Mouse (Mus musculus) C2C12 (cell line): ENCODE data around the gene Mesp2. TPM values are rescaled to one million over a fixed set of nuclear protein-coding genes. Genes with fewer than 3 reads are reported as not detected.

Experiments used
- H3K27me3 ChIP-seq: one replicate; pipeline ENCODE4 v1.6.1; 2011; ENCODE audit not compliant: control insufficient read depth, insufficient read depth, insufficient read length
- H3K36me3 ChIP-seq: one replicate; pipeline ENCODE4 v1.6.1; 2011; ENCODE audit not compliant: control insufficient read depth, insufficient read depth
- H3K4me3 ChIP-seq: one replicate; pipeline ENCODE4 v1.5.1; 2011; ENCODE audit warnings: mild to moderate bottlenecking, control low read depth; ENCODE audit not compliant: poor library complexity, insufficient read depth, severe bottlenecking
- H3K79me2 ChIP-seq: one replicate; pipeline ENCODE4 v1.6.1; 2011; ENCODE audit not compliant: control insufficient read depth, insufficient read depth
- H3K79me3 ChIP-seq: one replicate; pipeline ENCODE4 v1.6.1; 2011; ENCODE audit warnings: low read depth, control low read depth
- H3ac ChIP-seq: one replicate; pipeline ENCODE3; 2011; ENCODE audit warnings: low read depth; ENCODE audit not compliant: control insufficient read depth, insufficient read length
- CEBPB ChIP-seq: IDR thresholded peaks from one replicate; pipeline ENCODE4 v1.6.1; 2011; ENCODE audit warnings: low read depth, mild to moderate bottlenecking, control low read depth, moderate library complexity
- CTCF ChIP-seq: IDR thresholded peaks from one replicate; pipeline ENCODE4 v1.5.1; 2011; ENCODE audit not compliant: control insufficient read depth, insufficient read depth, insufficient read length
- FOSL1 ChIP-seq: IDR thresholded peaks from one replicate; pipeline ENCODE4 v1.8.0; 2011; ENCODE audit warnings: mild to moderate bottlenecking, low read length; ENCODE audit not compliant: poor library complexity, insufficient read depth, severe bottlenecking
- MAX ChIP-seq: IDR thresholded peaks from one replicate; pipeline ENCODE4 v1.6.1; 2011; ENCODE audit warnings: mild to moderate bottlenecking, control low read depth
- MYOD1 ChIP-seq: IDR thresholded peaks from one replicate; pipeline ENCODE4 v1.6.1; 2011; ENCODE audit warnings: low read depth; ENCODE audit not compliant: control insufficient read depth, insufficient read length
- MYOG ChIP-seq: IDR thresholded peaks from one replicate; pipeline ENCODE4 v1.6.1; 2011; ENCODE audit not compliant: control insufficient read depth, insufficient read length; ENCODE audit errors: extremely low read depth
- USF1 ChIP-seq: IDR thresholded peaks from one replicate; pipeline ENCODE4 v1.6.1; 2011; ENCODE audit warnings: low read depth, mild to moderate bottlenecking, control low read depth, moderate library complexity
- polyA plus RNA-seq: library from polyadenylated mRNA; unstranded; fragments of >200 nt; fragmentation: generic; extraction: Trizol; gene quantifications from one replicate; pipeline ENCODE4 v1.2.1, GENCODE M21; 2012; ENCODE audit warnings: missing spikeins

Gene Mesp2
- polyA plus RNA-seq, 1 experiment = 0.07 TPM

- no peak for TF ChIP-seq MYOG
- TF ChIP-seq CEBPB = no peak
- no peak for TF ChIP-seq FOSL1
- TF ChIP-seq USF1 = no peak
- TF ChIP-seq CTCF = no peak
- no peak for TF ChIP-seq MYOD1
- TF ChIP-seq MAX = no peak
- H3K79me2 ChIP-seq = no peaks in the 10 kb centered on the region
- H3K79me3 ChIP-seq = no peaks in the 10 kb centered on the region
- H3K36me3 ChIP-seq = no peaks in the 10 kb centered on the region
- no peaks in the 10 kb centered on the region for H3K27me3 ChIP-seq
- no peak overlapping the region for H3ac ChIP-seq
- no peak overlapping the region for H3K4me3 ChIP-seq
Measured at GRCm38 (mm10) chr7:79801391-79801790, 9.1 kb upstream of the Mesp2 start.

GRCm38 (mm10) chr7:79802037-79802436 lies 8.5 kb upstream of the Mesp2 start:
- Histone ChIP-seq H3K36me3 (no peaks in the 10 kb centered on the region), H3ac (no peak overlapping the region), H3K27me3 (no peaks in the 10 kb centered on the region), H3K79me2 (no peaks in the 10 kb centered on the region), H3K4me3 (no peak overlapping the region), H3K79me3 (no peaks in the 10 kb centered on the region)
- no peak for TF ChIP-seq CTCF
- no peak for TF ChIP-seq MYOG
- no peak for TF ChIP-seq MYOD1
- TF ChIP-seq USF1 = no peak
- no peak for TF ChIP-seq MAX
- no peak for TF ChIP-seq CEBPB
- no peak for TF ChIP-seq FOSL1

- no peak overlapping the region for H3ac ChIP-seq
- H3K79me3 ChIP-seq = no peaks in the 10 kb centered on the region
- TF ChIP-seq MYOD1 (no peak), MYOG (no peak), CEBPB (no peak), FOSL1 (no peak), MAX (no peak), CTCF (no peak), USF1 (no peak)
- no peaks in the 10 kb centered on the region for H3K79me2 ChIP-seq
- H3K4me3 ChIP-seq = no peak overlapping the region
- no peaks in the 10 kb centered on the region for H3K27me3 ChIP-seq
- H3K36me3 ChIP-seq = no peaks in the 10 kb centered on the region
Measured at GRCm38 (mm10) chr7:79803887-79804286, 6.6 kb upstream of the Mesp2 start.

DNA sequence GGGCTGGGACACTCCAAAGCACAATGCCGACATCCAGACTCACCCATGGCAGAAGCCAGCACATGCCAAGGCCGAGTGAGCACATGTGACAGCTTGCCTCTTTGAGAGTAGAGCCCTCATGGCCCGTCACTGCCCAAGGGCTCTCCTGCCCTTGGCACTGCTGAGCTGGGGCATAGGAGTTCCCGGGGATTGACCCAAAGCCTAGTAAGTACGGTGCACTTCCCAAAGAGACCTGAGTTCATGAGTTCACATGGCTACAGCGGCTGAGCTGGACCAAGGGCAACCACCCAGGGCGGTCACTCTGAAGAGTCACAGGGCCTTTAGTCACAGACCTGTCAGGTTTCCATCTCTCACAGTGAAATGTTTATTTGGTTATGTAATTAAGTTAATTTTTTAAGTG lies 2.0 kb upstream of the Mesp2 start:
- H3ac ChIP-seq = no peak overlapping the region
- H3K36me3 ChIP-seq = no peaks in the 10 kb centered on the region
- no peaks in the 10 kb centered on the region for H3K79me2 ChIP-seq
- peaks cover 8% of the 10 kb centered on the region for H3K27me3 ChIP-seq
- no peak overlapping the region for H3K4me3 ChIP-seq
- H3K79me3 ChIP-seq = no peaks in the 10 kb centered on the region
- TF ChIP-seq FOSL1 (no peak), MYOG (no peak), MAX (no peak), CTCF (no peak), USF1 (no peak), MYOD1 (no peak), CEBPB (no peak)

- no peaks in the 10 kb centered on the region for H3K79me3 ChIP-seq
- no peak for TF ChIP-seq MAX
- no peak for TF ChIP-seq USF1
- no peak for TF ChIP-seq CTCF
- no peak for TF ChIP-seq CEBPB
- TF ChIP-seq MYOG = no peak
- TF ChIP-seq FOSL1 = no peak
- no peak for TF ChIP-seq MYOD1
Measured at GRCm38 (mm10) chr7:79813409-79813808, 2.9 kb downstream of the Mesp2 start.

DNA sequence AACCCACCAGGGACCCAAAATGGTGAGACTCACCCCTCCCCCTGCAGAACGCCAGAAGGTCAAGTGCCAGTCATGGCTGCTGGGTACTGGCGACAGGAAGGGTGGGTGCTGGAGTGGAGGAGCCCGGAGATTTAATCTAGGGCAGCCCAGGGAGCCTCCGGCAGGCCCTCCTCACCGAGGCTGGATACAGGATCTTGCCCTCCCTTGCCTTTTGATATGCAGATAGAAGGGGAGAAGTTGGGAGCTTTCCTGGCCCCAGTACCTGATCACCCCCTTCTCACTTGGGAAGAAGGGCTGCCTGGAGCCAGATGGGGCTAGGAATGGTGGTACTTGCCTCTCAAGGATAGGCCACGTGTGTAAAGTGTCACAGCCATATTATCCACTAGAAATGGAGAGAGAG lies 7.8 kb downstream of the Mesp2 start:
- Histone ChIP-seq H3ac (no peak overlapping the region), H3K4me3 (no peak overlapping the region), H3K27me3 (no peaks in the 10 kb centered on the region), H3K36me3 (peaks cover 4% of the 10 kb centered on the region), H3K79me3 (no peaks in the 10 kb centered on the region), H3K79me2 (no peaks in the 10 kb centered on the region)
- TF ChIP-seq USF1 (no peak), CEBPB (no peak), CTCF (no peak), MAX (no peak), MYOG (no peak), MYOD1 (no peak), FOSL1 (no peak)

More at GRCm38 (mm10) chr7:79813409-79813808, 2.9 kb downstream of the Mesp2 start:
- no peaks in the 10 kb centered on the region for H3K79me2 ChIP-seq
- H3ac ChIP-seq = no peak overlapping the region
- no peaks in the 10 kb centered on the region for H3K36me3 ChIP-seq
- no peak overlapping the region for H3K4me3 ChIP-seq
- peaks cover 8% of the 10 kb centered on the region for H3K27me3 ChIP-seq
